Mouse (Mus musculus): ENCODE measurements around the gene Rapgef3. TPM values are rescaled to one million over a fixed set of nuclear protein-coding genes. Genes with fewer than 3 reads are reported as not detected.

Gene Rapgef3
- polyA plus RNA-seq, 1 experiment from 2014 or later: 10.1 TPM

- Histone ChIP-seq H3K4me2 (no peak overlapping the region), H3K36me3 (no peaks in the 10 kb centered on the region), H3K27ac (no peak overlapping the region), H3K9ac (replicated peaks) (no peak overlapping the region), H3K9me3 (no peaks in the 10 kb centered on the region), H3K27me3 (no peaks in the 10 kb centered on the region), H3K4me1 (replicated peaks) (peaks cover 2% of the 10 kb centered on the region; the same call in 1 of the 2 replicates), H3K4me3 (replicated peaks) (no peak overlapping the region)
- WGBS: 57% methylated on average over 6 of the region's 6 CpGs
- no peak for ATAC-seq (ENCODE audit: insufficient number of reproducible peaks, insufficient read depth, low FRiP score, low TSS enrichment, low read depth)
These were observed 37.4 kb downstream of the Rapgef3 start for GRCm38 (mm10) chr15:97730365-97730764.

GRCm38 (mm10) chr15:97728804-97729203, 39.0 kb downstream of the Rapgef3 start:
- H3K4me3 ChIP-seq (replicated peaks): no peak overlapping the region
- no peak overlapping the region for H3K27ac ChIP-seq
- WGBS: 70% methylated on average over 7 of the region's 7 CpGs

GRCm38 (mm10) chr15:97728394-97728793, 39.4 kb downstream of the Rapgef3 start:
- Histone ChIP-seq H3K27me3 (no peaks in the 10 kb centered on the region), H3K4me1 (replicated peaks) (peaks cover 2% of the 10 kb centered on the region; the same call in 1 of the 2 replicates), H3K9ac (replicated peaks) (no peak overlapping the region), H3K9me3 (no peaks in the 10 kb centered on the region), H3K27ac (no peak overlapping the region), H3K4me2 (no peak overlapping the region), H3K4me3 (replicated peaks) (no peak overlapping the region), H3K36me3 (no peaks in the 10 kb centered on the region)
- WGBS: 87% methylated on average over 11 of the region's 11 CpGs
- ATAC-seq (ENCODE audit: insufficient number of reproducible peaks, insufficient read depth, low FRiP score, low TSS enrichment, low read depth): no peak

More at GRCm38 (mm10) chr15:97728804-97729203, 39.0 kb downstream of the Rapgef3 start:
- Histone ChIP-seq H3K27me3 (no peaks in the 10 kb centered on the region), H3K9me3 (no peaks in the 10 kb centered on the region), H3K4me1 (replicated peaks) (peaks cover 2% of the 10 kb centered on the region; the same call in 1 of the 2 replicates), H3K4me2 (no peak overlapping the region), H3K36me3 (no peaks in the 10 kb centered on the region), H3K9ac (replicated peaks) (no peak overlapping the region)
- no peak for ATAC-seq (ENCODE audit: insufficient number of reproducible peaks, insufficient read depth, low FRiP score, low TSS enrichment, low read depth)

DNA sequence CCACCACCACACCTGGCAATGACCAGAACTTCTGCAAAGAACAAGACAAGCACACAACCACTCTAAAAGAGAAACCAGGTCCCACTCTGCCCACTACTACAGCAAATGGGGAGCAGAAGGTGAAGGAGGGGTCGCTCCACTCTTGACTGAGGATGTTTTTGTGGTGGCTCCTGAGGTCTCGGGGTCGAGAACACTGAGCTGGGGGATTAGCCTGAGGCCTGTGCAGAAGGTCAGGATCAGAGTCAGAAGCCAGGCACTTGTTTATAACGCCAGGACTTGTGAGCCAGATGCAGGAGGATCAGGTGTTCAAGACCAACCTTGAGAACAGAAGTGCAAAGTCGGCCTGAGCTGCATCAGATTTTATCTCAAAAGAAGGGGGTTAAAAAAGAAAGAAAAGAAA, 40.3 kb downstream of the Rapgef3 start:
- Histone ChIP-seq H3K4me2 (no peak overlapping the region), H3K36me3 (no peaks in the 10 kb centered on the region), H3K27ac (no peak overlapping the region), H3K9ac (replicated peaks) (no peak overlapping the region), H3K9me3 (no peaks in the 10 kb centered on the region), H3K27me3 (no peaks in the 10 kb centered on the region), H3K4me1 (replicated peaks) (peaks cover 2% of the 10 kb centered on the region; the same call in 1 of the 2 replicates), H3K4me3 (replicated peaks) (no peak overlapping the region)
- no peak for ATAC-seq (ENCODE audit: insufficient number of reproducible peaks, insufficient read depth, low FRiP score, low TSS enrichment, low read depth)
- 75% methylated on average over 5 of the region's 5 CpGs for WGBS

DNA sequence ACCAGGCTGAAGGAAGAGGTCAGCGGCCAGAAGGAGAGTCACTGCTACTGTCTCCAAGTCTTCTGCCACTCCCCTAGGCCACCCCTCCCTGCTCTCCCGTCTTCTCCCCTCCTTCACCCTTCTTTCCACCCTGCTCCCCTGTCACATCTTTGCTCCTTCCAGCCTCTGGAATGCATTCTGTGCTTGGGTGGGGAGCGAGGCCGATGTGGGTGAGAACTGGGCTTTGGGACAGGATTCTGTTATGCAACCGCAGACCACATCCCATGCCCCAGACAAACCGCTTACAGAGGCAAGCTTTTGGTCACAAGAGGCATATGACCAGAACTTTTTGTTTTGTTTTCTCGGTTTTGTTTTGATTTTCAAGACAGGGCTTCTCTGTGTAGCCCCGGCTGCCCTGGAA, 40.7 kb downstream of the Rapgef3 start:
- ATAC-seq (ENCODE audit: insufficient number of reproducible peaks, insufficient read depth, low FRiP score, low TSS enrichment, low read depth): no peak
- peaks cover 2% of the 10 kb centered on the region; the same call in 1 of the 2 replicates for H3K4me1 ChIP-seq (replicated peaks)
- H3K27me3 ChIP-seq: no peaks in the 10 kb centered on the region
- no peak overlapping the region for H3K4me2 ChIP-seq
- H3K36me3 ChIP-seq: no peaks in the 10 kb centered on the region
- no peaks in the 10 kb centered on the region for H3K9me3 ChIP-seq
- H3K9ac ChIP-seq (replicated peaks): no peak overlapping the region
- H3K27ac ChIP-seq: no peak overlapping the region
- 79% methylated on average over 8 of the region's 8 CpGs for WGBS
- no peak overlapping the region for H3K4me3 ChIP-seq (replicated peaks)

GRCm38 (mm10) chr15:97726310-97726709, 41.5 kb downstream of the Rapgef3 start:
- H3K27me3 ChIP-seq: no peaks in the 10 kb centered on the region
- no peaks in the 10 kb centered on the region for H3K9me3 ChIP-seq
- ATAC-seq (ENCODE audit: insufficient number of reproducible peaks, insufficient read depth, low FRiP score, low TSS enrichment, low read depth): no peak
- no peaks in the 10 kb centered on the region for H3K36me3 ChIP-seq
- no peak overlapping the region for H3K9ac ChIP-seq (replicated peaks)
- H3K4me1 ChIP-seq (replicated peaks): peaks cover 7% of the 10 kb centered on the region
- no peak overlapping the region for H3K27ac ChIP-seq
- no peak overlapping the region for H3K4me2 ChIP-seq
- H3K4me3 ChIP-seq (replicated peaks): no peak overlapping the region
- WGBS: 77% methylated on average over 13 of the region's 13 CpGs

DNA sequence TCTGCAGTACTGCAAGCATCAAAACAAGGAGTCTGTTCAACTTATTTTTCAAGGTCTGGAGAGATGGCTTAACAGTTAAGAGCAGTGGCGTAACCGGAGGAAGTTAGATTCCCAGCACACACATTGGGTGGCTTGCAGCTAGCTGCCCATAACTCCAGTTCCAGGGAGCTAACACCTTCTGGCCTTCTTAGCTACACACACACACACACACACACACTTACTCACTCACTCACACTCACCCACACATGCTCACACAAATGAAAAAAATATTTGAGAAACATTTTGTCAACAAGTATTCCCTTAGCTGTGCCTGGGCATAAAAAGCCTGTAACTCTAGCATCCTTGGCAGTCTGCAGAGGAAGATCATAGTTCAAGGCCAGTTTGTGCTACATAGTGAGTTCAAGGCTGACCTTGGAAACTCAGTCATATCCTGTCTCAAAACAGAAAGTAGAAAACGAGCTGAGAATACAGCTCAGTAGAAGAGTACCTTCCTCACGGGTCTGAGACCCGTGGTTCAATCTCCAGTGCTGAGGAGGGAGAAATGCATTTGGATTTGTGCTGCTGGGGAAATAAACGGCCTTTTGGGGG, 42.5 kb downstream of the Rapgef3 start:
- no peak overlapping the region for H3K27ac ChIP-seq
- H3K4me1 ChIP-seq (replicated peaks): peaks cover 17% of the 10 kb centered on the region
- no peak overlapping the region for H3K4me3 ChIP-seq (replicated peaks)
- H3K4me2 ChIP-seq: no peak overlapping the region
- 79% methylated on average over 6 of the region's 6 CpGs for WGBS
- H3K36me3 ChIP-seq: no peaks in the 10 kb centered on the region
- no peaks in the 10 kb centered on the region for H3K9me3 ChIP-seq
- no peaks in the 10 kb centered on the region for H3K27me3 ChIP-seq
- no peak overlapping the region for H3K9ac ChIP-seq (replicated peaks)
- no peak for ATAC-seq (ENCODE audit: insufficient number of reproducible peaks, insufficient read depth, low FRiP score, low TSS enrichment, low read depth)

DNA sequence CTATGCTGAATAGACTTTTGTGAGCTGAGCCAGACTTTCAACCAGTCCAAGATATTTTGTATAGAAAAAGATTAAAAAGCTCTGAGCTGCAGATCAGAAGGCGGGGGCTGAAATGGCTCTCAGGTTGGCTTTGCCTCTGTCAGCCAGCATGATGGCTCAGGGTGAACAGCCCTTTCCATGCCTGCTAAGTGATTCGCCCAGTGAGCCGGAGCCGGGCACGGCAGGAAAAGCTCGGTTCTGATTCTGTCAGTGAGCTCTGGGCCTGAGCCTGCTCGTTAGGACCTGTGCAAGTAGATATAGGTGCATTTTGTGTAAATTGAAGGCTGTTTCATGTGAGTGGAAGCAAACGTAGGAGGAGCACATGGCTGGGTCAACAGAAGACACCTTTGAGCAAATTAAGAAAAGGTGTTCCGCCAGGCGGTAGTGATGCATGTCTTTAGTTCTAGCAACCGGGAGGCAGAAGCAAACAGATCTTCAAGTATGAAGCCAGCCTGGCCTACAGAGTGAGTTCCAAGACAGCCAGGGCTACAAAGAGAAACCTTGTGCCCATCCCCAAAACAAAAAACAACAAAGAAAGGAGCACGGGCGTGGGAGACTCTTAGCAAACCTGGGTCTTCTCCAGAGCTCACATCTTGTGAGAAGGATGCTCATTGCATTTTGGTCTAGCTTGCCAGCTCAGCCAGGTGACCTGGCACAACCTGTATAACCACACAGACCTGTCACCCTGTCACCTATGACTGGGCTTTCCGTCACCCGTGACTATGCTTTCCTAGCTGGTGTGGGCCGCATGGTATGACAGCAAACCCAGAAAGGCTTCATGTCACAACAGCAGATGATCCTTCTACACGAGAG, 43.2 kb downstream of the Rapgef3 start:
- WGBS: 83% methylated on average over 17 of the region's 17 CpGs
- Histone ChIP-seq H3K36me3 (no peaks in the 10 kb centered on the region), H3K27ac (no peak overlapping the region), H3K9me3 (no peaks in the 10 kb centered on the region), H3K27me3 (no peaks in the 10 kb centered on the region), H3K9ac (replicated peaks) (no peak overlapping the region), H3K4me2 (no peak overlapping the region), H3K4me1 (replicated peaks) (peaks cover 19% of the 10 kb centered on the region), H3K4me3 (replicated peaks) (no peak overlapping the region)
- ATAC-seq (ENCODE audit: insufficient number of reproducible peaks, insufficient read depth, low FRiP score, low TSS enrichment, low read depth): no peak

DNA sequence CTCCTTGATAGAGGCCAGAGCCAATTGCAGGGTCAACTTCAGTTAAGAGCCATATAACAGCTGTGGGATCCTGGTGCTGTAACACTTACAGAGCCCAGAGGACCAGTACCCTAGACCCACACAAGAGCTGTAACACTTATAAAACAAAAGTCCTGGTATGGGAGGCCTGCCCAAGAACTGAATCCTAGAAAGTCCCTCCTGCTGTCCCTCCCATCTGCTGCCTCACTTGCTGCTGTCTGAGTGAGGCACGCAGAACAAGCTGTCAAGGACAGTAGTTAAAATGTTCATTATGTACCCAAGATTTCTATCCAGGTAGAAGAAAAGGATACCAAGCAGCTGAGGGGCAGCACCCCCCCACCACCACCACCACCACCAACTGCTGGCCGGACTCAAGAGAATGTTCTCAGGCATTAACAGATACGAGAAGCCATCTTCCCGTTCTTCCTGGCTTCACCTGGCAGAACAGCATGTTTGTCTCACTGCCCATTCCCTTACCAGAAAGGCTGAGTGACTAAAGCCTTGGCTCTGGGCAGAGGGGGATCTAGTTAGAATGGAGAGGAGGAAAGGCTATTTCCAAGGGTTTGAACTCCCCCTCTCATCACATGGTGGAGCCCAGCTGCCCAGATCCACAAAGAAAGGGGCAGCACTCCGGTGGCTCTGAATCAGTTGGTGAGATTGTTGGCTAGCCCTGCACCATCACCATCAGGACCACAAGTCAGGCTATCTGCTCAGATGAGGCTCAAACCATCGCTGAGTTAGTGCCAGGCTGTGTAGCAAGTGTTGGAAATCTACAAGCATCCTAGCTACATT, 44.0 kb downstream of the Rapgef3 start:
- 88% methylated on average over 6 of the region's 6 CpGs for WGBS
- Histone ChIP-seq H3K9ac (replicated peaks) (no peak overlapping the region), H3K9me3 (no peaks in the 10 kb centered on the region), H3K4me2 (no peak overlapping the region), H3K4me3 (replicated peaks) (no peak overlapping the region), H3K27ac (no peak overlapping the region), H3K4me1 (replicated peaks) (peaks cover 19% of the 10 kb centered on the region), H3K36me3 (no peaks in the 10 kb centered on the region), H3K27me3 (no peaks in the 10 kb centered on the region)
- no peak for ATAC-seq (ENCODE audit: insufficient number of reproducible peaks, insufficient read depth, low FRiP score, low TSS enrichment, low read depth)

GRCm38 (mm10) chr15:97721008-97721701, 46.6 kb downstream of the Rapgef3 start:
- no peak overlapping the region; the same call in 1 of the 2 replicates for H3K4me2 ChIP-seq
- no peaks in the 10 kb centered on the region for H3K9me3 ChIP-seq
- H3K9ac ChIP-seq (replicated peaks): no peak overlapping the region
- H3K36me3 ChIP-seq: no peaks in the 10 kb centered on the region
- no peak for ATAC-seq (ENCODE audit: insufficient number of reproducible peaks, insufficient read depth, low FRiP score, low TSS enrichment, low read depth)
- H3K27ac ChIP-seq: peak overlapping the region; percentile 26; the same call in 1 of the 2 replicates
- no peak overlapping the region for H3K4me3 ChIP-seq (replicated peaks)
- no peaks in the 10 kb centered on the region for H3K27me3 ChIP-seq
- H3K4me1 ChIP-seq (replicated peaks): peaks cover 23% of the 10 kb centered on the region
- WGBS: 36% methylated on average over 15 of the region's 15 CpGs

Data from limb, embryonic 12.5 days (tissue).